Mouse (Mus musculus) kidney, adult 10 weeks (tissue): ENCODE measurements around the gene Ndufaf3. TPM values are rescaled to one million over a fixed set of nuclear protein-coding genes. Genes with fewer than 3 reads are reported as not detected.

ENCODE experiments used
- polyA plus RNA-seq: library from polyadenylated mRNA; stranded (reverse); fragments of 350-450 nt; fragmentation: Illumina TruSeq; extraction: RNeasy Lipid Tissue Mini Kit (QIAGEN cat#74804); gene quantifications from one replicate; pipeline ENCODE4 v1.2.3, GENCODE M21; 2014; ENCODE audit warnings: low read depth, low replicate concordance

Ndufaf3 gene
- 4.7 TPM for polyA plus RNA-seq

GRCm38 (mm10) chr9:108566815-108567776 is at the start of gene Ndufaf3:
Gene Ndufaf3 (minus strand): TSS chr9:108567434.

GRCm38 (mm10) chr9:108596998-108597764 is 29.9 kb upstream of the Ndufaf3 start, which contains the start of gene P4htm:
Gene P4htm (minus strand): TSS chr9:108597667.

GRCm38 (mm10) chr9:108578545-108579343 is 11.5 kb upstream of the Ndufaf3 start, which contains the start of gene Wdr6:
Gene Wdr6 (minus strand): TSS chr9:108578739.

GRCm38 (mm10) chr9:108569381-108570206 is 2.4 kb upstream of the Ndufaf3 start, which contains the start of gene Dalrd3:
Gene Dalrd3 (plus strand): TSS chr9:108569886.

GRCm38 (mm10) chr9:108560227-108560841 is 6.9 kb downstream of the Ndufaf3 start, which contains the start of gene Impdh2:
Gene Impdh2 (plus strand): TSS chr9:108560286.

GRCm38 (mm10) chr9:108516380-108517251 is 50.6 kb downstream of the Ndufaf3 start, which contains the start of gene Qrich1:
Gene Qrich1 (plus strand): TSS chr9:108516806.

Other genes with a start within 250 kb of the Ndufaf3 start
- 93.3 TPM for gene Gpx1, start 228.5 kb downstream of the Ndufaf3 start, polyA plus RNA-seq
- 54.0 TPM for gene Usp4, start 219.6 kb downstream of the Ndufaf3 start, polyA plus RNA-seq
- 0.73 TPM for gene 1700102P08Rik, start 174.6 kb downstream of the Ndufaf3 start, polyA plus RNA-seq
- not detected for gene Ccdc36, start 138.9 kb downstream of the Ndufaf3 start, polyA plus RNA-seq
- gene BC048562, start 131.0 kb downstream of the Ndufaf3 start, polyA plus RNA-seq, result not detected
- gene Ccdc71, start 106.9 kb downstream of the Ndufaf3 start, polyA plus RNA-seq, result 4.1 TPM
- 0.53 TPM for gene Klhdc8b, start 105.9 kb downstream of the Ndufaf3 start, polyA plus RNA-seq
- 5.1 TPM for gene Lamb2, start 87.7 kb downstream of the Ndufaf3 start, polyA plus RNA-seq
- gene Usp19, start 76.8 kb downstream of the Ndufaf3 start, polyA plus RNA-seq, result 5.9 TPM
- 82.1 TPM for gene Qars, start 59.7 kb downstream of the Ndufaf3 start, polyA plus RNA-seq
- gene Qrich1, start 50.6 kb downstream of the Ndufaf3 start, polyA plus RNA-seq, result 35.9 TPM
- gene Impdh2, start 7.1 kb downstream of the Ndufaf3 start, polyA plus RNA-seq, result 15.8 TPM
- 3.6 TPM for gene Dalrd3, start 2.5 kb upstream of the Ndufaf3 start, polyA plus RNA-seq
- gene Wdr6, start 11.3 kb upstream of the Ndufaf3 start, polyA plus RNA-seq, result 1.7 TPM
- not detected for gene P4htm, start 30.2 kb upstream of the Ndufaf3 start, polyA plus RNA-seq
- 40.2 TPM for gene Arih2, start 82.0 kb upstream of the Ndufaf3 start, polyA plus RNA-seq
- gene Slc25a20, start 94.7 kb upstream of the Ndufaf3 start, polyA plus RNA-seq, result 62.8 TPM
- 110 TPM for gene Prkar2a, start 121.9 kb upstream of the Ndufaf3 start, polyA plus RNA-seq
- gene Ip6k2, start 216.4 kb upstream of the Ndufaf3 start, polyA plus RNA-seq, result 123 TPM
- 0.16 TPM for gene Nckipsd, start 240.9 kb upstream of the Ndufaf3 start, polyA plus RNA-seq